Mouse (Mus musculus): ENCODE results near the gene Pmel.

DNA sequence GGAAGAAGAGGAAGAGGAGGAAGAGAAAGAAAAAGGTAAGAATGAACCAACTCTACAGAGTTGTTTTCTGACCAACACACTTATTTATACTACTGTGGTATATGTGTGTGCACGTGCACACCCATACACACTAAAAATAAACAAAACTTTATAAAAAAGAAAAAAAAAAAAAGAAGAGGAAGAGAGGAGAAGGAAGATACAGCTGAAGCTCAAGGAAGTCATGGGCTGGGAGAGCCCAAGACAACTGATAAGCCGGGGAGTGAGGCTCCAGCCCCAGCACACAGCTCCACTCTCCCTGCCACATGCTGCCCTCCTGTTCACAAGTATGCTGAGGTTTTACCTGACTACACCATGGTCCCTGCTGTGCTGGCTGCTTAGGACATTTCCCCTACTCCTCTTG is 36.3 kb downstream of the Pmel start:
- no peak for TF ChIP-seq CTCF (IDR thresholded peaks at IDR 0.05; ENCODE audit: extremely low read depth, insufficient read depth, low read length)
- no peak for TF ChIP-seq POLR2A (IDR thresholded peaks at IDR 0.05; ENCODE audit: extremely low read depth, insufficient read depth, low read length)

Data from cortical plate, adult 2 months (tissue).